Mouse (Mus musculus): Measurements from ENCODE around the gene Acox2. TPM values are rescaled to one million over a fixed set of nuclear protein-coding genes. Genes with fewer than 3 reads are reported as not detected.

Acox2 gene
- polyA plus RNA-seq, 1 experiment: not detected

DNA sequence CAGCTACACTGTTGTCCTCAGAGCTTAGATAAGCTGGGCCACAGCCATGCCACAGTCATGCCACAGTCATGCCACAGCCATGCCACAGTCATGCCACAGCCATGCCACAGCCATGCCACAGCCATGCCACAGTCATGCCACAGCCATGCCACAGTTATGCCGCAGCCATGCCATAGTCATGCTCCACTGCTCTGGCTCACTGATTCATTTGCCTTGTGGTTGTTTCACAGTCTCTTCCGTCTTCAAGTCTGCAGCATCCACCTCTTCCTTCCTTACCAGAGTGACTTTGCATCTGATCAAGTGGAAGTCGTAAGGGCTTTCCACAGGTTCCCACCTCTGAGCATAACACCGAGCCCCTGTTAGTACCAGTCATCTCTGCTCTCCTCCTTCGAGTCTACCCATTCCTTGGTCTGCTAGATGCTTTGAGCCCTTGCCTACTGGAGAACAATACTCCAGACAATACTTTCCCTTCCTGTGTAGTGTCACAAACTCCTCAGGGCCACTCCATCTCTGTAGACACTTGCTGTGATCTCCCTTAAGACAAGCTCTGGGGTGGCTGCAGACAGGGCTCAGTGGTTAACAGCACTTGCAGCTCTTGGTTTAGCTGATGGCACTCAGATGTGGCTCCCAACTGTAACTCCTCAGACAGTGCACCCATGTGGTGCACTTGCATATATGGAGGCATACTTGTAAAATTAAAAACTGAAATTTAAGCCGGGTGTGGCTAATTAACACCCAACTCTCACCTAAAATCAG lies 26.8 kb downstream of the Acox2 start:
- H3K4me3 ChIP-seq (ENCODE audit: insufficient read depth, poor library complexity, severe bottlenecking): no peak overlapping the region
- H3K36me3 ChIP-seq (ENCODE audit: control insufficient read depth, insufficient read depth): no peaks in the 10 kb centered on the region
- no peak for TF ChIP-seq FOSL1 (IDR thresholded peaks at IDR 0.05; ENCODE audit: insufficient read depth, low read length, poor library complexity, severe bottlenecking)
- TF ChIP-seq MYOD1 (IDR thresholded peaks at IDR 0.05; ENCODE audit: control insufficient read depth, insufficient read length, low read depth): peak; percentile 72
- H3K27me3 ChIP-seq (ENCODE audit: control insufficient read depth, insufficient read depth, insufficient read length): no peaks in the 10 kb centered on the region
- H3K79me2 ChIP-seq (ENCODE audit: control insufficient read depth, insufficient read depth): no peaks in the 10 kb centered on the region
- H3K79me3 ChIP-seq (ENCODE audit: low read depth): no peaks in the 10 kb centered on the region
- no peak overlapping the region for H3ac ChIP-seq (ENCODE audit: control insufficient read depth, insufficient read length, low read depth)

DNA sequence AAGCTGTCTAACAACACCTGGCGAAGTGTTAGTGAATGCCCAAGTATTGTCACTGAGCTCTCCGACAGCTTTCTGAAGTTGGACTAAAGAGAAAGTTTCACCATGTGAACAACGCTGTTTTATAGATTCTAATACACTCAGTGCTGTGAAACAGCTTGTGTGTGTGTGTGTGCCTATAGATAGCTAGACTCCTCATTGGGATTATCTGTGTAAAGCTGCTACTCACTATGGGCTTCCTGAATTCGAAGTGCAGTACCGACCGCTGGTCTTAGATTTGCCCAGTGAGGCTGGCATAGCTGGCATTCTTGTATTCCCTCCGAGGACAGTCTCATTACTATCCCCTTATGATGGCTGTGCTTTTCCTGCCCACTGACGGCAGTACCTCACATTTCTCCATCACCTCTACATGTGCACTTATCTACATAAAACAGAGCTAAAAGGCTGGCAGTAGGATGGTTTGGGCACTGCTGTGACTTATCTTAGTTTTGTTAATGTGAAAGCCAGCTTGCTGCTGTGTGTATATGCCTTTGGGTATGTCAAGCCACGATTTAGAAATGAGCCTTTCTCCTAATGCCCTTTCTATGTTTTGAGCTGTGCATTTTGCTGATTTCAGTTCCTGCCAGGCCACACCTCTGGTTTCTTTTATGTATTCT lies 29.7 kb downstream of the Acox2 start:
- H3K27me3 ChIP-seq (ENCODE audit: control insufficient read depth, insufficient read depth, insufficient read length): no peaks in the 10 kb centered on the region
- H3ac ChIP-seq (ENCODE audit: control insufficient read depth, insufficient read length, low read depth): no peak overlapping the region
- no peaks in the 10 kb centered on the region for H3K79me3 ChIP-seq (ENCODE audit: low read depth)
- H3K79me2 ChIP-seq (ENCODE audit: control insufficient read depth, insufficient read depth): no peaks in the 10 kb centered on the region
- no peaks in the 10 kb centered on the region for H3K36me3 ChIP-seq (ENCODE audit: control insufficient read depth, insufficient read depth)
- no peak overlapping the region for H3K4me3 ChIP-seq (ENCODE audit: insufficient read depth, poor library complexity, severe bottlenecking)
- TF ChIP-seq FOSL1 (IDR thresholded peaks at IDR 0.05; ENCODE audit: insufficient read depth, low read length, poor library complexity, severe bottlenecking): no peak
- TF ChIP-seq CEBPB (IDR thresholded peaks at IDR 0.05; ENCODE audit: low read depth): no peak
- TF ChIP-seq MAX (IDR thresholded peaks at IDR 0.05): no peak
- TF ChIP-seq MYOG (IDR thresholded peaks at IDR 0.05; ENCODE audit: control insufficient read depth, extremely low read depth, insufficient read length): no peak
- no peak for TF ChIP-seq USF1 (IDR thresholded peaks at IDR 0.05; ENCODE audit: low read depth)
- TF ChIP-seq MYOD1 (IDR thresholded peaks at IDR 0.05; ENCODE audit: control insufficient read depth, insufficient read length, low read depth): no peak
- TF ChIP-seq CTCF (IDR thresholded peaks at IDR 0.05; ENCODE audit: control insufficient read depth, insufficient read depth, insufficient read length): no peak

DNA sequence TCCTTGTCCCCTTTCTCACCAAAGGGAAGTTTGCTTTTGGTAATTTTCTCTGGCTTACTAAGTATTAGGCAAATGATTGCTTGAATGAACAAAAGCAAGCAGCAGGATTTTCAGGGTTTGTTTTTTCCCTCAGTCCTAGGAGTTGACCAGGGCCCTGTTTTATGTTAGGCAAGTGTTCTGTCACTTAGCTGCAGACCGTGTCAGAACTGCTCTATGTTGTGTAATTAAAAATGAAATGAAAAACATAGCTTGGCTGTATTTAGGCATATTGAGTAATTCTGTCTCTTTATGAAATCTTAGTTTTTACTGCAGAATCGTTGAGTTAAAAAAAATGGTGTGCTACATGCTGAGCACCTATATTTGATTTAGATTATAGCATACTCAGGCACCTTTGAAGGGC lies 34.3 kb downstream of the Acox2 start:
- TF ChIP-seq MYOG (IDR thresholded peaks at IDR 0.05; ENCODE audit: control insufficient read depth, extremely low read depth, insufficient read length) (no peak), USF1 (IDR thresholded peaks at IDR 0.05; ENCODE audit: low read depth) (no peak), CTCF (IDR thresholded peaks at IDR 0.05; ENCODE audit: control insufficient read depth, insufficient read depth, insufficient read length) (no peak), CEBPB (IDR thresholded peaks at IDR 0.05; ENCODE audit: low read depth) (no peak)
- Histone ChIP-seq H3ac (ENCODE audit: control insufficient read depth, insufficient read length, low read depth) (no peak overlapping the region), H3K79me3 (ENCODE audit: low read depth) (no peaks in the 10 kb centered on the region), H3K79me2 (ENCODE audit: control insufficient read depth, insufficient read depth) (no peaks in the 10 kb centered on the region), H3K4me3 (ENCODE audit: insufficient read depth, poor library complexity, severe bottlenecking) (no peak overlapping the region), H3K27me3 (ENCODE audit: control insufficient read depth, insufficient read depth, insufficient read length) (no peaks in the 10 kb centered on the region), H3K36me3 (ENCODE audit: control insufficient read depth, insufficient read depth) (peaks cover 3% of the 10 kb centered on the region)

DNA sequence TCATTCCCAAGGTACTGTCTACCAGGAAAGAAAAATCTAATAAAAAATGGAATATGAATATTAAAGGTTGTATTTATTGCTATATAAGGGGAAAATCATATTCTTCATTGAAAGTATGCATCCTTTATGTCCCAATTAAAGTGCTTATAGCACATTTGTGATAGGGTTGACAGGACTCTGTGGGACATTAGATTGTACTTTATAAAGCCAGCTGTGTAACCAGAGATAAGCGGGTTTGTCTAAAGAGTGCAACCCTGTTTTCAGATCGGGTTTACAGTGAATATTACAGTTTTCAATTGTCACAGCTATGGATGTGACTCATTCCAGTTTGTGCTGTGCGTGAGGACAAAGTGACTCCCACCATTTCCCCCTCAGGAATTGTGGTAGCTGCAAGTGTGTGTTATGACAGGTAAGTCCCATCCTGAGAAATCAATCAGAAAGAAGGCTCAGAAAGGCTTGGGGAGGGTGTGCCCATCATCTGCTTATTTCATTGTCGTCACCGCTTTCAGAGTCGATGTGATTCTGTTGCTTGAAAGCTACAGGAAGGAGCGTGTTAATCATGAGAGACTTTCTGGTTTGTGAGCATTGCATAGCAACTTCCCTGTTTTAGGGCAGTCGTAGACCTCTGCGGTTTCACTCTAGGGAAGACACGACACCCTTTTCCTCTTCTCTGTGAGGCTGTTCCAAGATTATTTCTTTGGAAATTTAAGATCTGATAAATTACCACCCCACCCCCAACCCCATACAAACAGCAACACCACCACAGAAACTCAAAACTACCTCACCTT lies 35.5 kb downstream of the Acox2 start:
- H3K36me3 ChIP-seq (ENCODE audit: control insufficient read depth, insufficient read depth): peaks cover 3% of the 10 kb centered on the region
- no peaks in the 10 kb centered on the region for H3K79me2 ChIP-seq (ENCODE audit: control insufficient read depth, insufficient read depth)
- no peak for TF ChIP-seq FOSL1 (IDR thresholded peaks at IDR 0.05; ENCODE audit: insufficient read depth, low read length, poor library complexity, severe bottlenecking)
- no peak for TF ChIP-seq MYOD1 (IDR thresholded peaks at IDR 0.05; ENCODE audit: control insufficient read depth, insufficient read length, low read depth)
- TF ChIP-seq MYOG (IDR thresholded peaks at IDR 0.05; ENCODE audit: control insufficient read depth, extremely low read depth, insufficient read length): no peak
- TF ChIP-seq CEBPB (IDR thresholded peaks at IDR 0.05; ENCODE audit: low read depth): no peak
- no peak for TF ChIP-seq USF1 (IDR thresholded peaks at IDR 0.05; ENCODE audit: low read depth)
- TF ChIP-seq MAX (IDR thresholded peaks at IDR 0.05): no peak
- TF ChIP-seq CTCF (IDR thresholded peaks at IDR 0.05; ENCODE audit: control insufficient read depth, insufficient read depth, insufficient read length): no peak
- no peaks in the 10 kb centered on the region for H3K27me3 ChIP-seq (ENCODE audit: control insufficient read depth, insufficient read depth, insufficient read length)
- H3ac ChIP-seq (ENCODE audit: control insufficient read depth, insufficient read length, low read depth): no peak overlapping the region
- H3K79me3 ChIP-seq (ENCODE audit: low read depth): peaks cover 1% of the 10 kb centered on the region
- H3K4me3 ChIP-seq (ENCODE audit: insufficient read depth, poor library complexity, severe bottlenecking): no peak overlapping the region

DNA sequence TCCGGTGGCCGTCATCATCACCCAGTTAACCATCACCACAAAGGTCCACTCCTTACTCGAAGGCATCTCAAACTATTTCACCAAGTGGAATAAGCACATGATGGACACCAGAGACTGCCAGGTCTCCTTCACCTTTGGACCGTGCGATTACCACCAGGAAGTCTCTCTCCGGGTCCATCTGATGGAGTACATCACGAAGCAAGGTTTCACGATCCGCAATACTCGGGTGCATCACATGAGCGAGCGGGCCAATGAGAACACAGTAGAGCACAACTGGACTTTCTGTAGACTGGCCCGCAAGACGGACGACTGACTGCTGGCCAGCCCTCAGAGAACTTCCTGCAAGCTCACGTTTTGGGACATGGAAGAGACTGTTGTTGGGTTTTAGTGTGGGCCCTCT lies 36.6 kb downstream of the Acox2 start:
- Histone ChIP-seq H3K79me2 (ENCODE audit: control insufficient read depth, insufficient read depth) (no peaks in the 10 kb centered on the region), H3ac (ENCODE audit: control insufficient read depth, insufficient read length, low read depth) (no peak overlapping the region), H3K4me3 (ENCODE audit: insufficient read depth, poor library complexity, severe bottlenecking) (no peak overlapping the region), H3K27me3 (ENCODE audit: control insufficient read depth, insufficient read depth, insufficient read length) (no peaks in the 10 kb centered on the region), H3K36me3 (ENCODE audit: control insufficient read depth, insufficient read depth) (peaks cover 3% of the 10 kb centered on the region), H3K79me3 (ENCODE audit: low read depth) (peaks cover 1% of the 10 kb centered on the region)
- TF ChIP-seq CEBPB (IDR thresholded peaks at IDR 0.05; ENCODE audit: low read depth) (no peak), FOSL1 (IDR thresholded peaks at IDR 0.05; ENCODE audit: insufficient read depth, low read length, poor library complexity, severe bottlenecking) (no peak), CTCF (IDR thresholded peaks at IDR 0.05; ENCODE audit: control insufficient read depth, insufficient read depth, insufficient read length) (no peak), MAX (IDR thresholded peaks at IDR 0.05) (no peak), MYOG (IDR thresholded peaks at IDR 0.05; ENCODE audit: control insufficient read depth, extremely low read depth, insufficient read length) (no peak), MYOD1 (IDR thresholded peaks at IDR 0.05; ENCODE audit: control insufficient read depth, insufficient read length, low read depth) (no peak), USF1 (IDR thresholded peaks at IDR 0.05; ENCODE audit: low read depth) (no peak)
